ENCODE assay signal across 18 mouse cellular contexts in genomic region chr13:35835669-35836068, GRCm38 (mm10).
DNase-seq lines count a peak whose midpoint lies in the region; ATAC-seq and TF ChIP-seq lines count a peak whose summit lies in the region.
"Had no signal": no experiment of that assay in that cellular context is flagged by ENCODE, and none has a peak within 500 bp of the region (broad histone marks: within the 10 kb centered on the region; RNA-seq: fewer than 3 reads in every experiment).

No protein-coding gene starts in this region.

- H3K9me3 ChIP-seq in heart, postnatal 0 days (replicated peaks; ENCODE audit: control insufficient read depth, low read length): no peaks in the 10 kb centered on the region
- no peaks in the 10 kb centered on the region for H3K9me3 ChIP-seq in lung, embryonic 16.5 days (ENCODE audit: control insufficient read depth, low read length)
- H3K9me3 ChIP-seq in liver, embryonic 12.5 days (replicated peaks): no peaks in the 10 kb centered on the region
- H3K9me3 ChIP-seq: embryonic facial prominence, embryonic 13.5 days; kidney, embryonic 15.5 days; midbrain, embryonic 12.5 days; neural tube, embryonic 12.5 days had no signal

- intact Hi-C loops in heart, postnatal 36 days (cut with DNase I): no loop called here

- no peak for TF ChIP-seq CTCF in heart, postnatal 0 days (IDR thresholded peaks at IDR 0.05; ENCODE audit: low read depth)

- no peaks in the 10 kb centered on the region for H3K27me3 ChIP-seq in heart, postnatal 0 days (ENCODE audit: control insufficient read depth, insufficient read depth, low read length)
- H3K27me3 ChIP-seq in lung, embryonic 16.5 days (ENCODE audit: control insufficient read depth, insufficient read depth, low read depth, low read length): no peaks in the 10 kb centered on the region
- no peaks in the 10 kb centered on the region for H3K27me3 ChIP-seq in liver, embryonic 12.5 days (replicated peaks)
- H3K27me3 ChIP-seq: CH12.LX; embryonic facial prominence, embryonic 13.5 days; kidney, embryonic 15.5 days; midbrain, embryonic 12.5 days; neural tube, embryonic 12.5 days had no signal

- no peak overlapping the region for H3K4me2 ChIP-seq in heart, postnatal 0 days (ENCODE audit: low read depth, low read length)
- no peak overlapping the region for H3K4me2 ChIP-seq in lung, embryonic 16.5 days (ENCODE audit: low read depth, low read length)
- H3K4me2 ChIP-seq in liver, embryonic 12.5 days: peak overlapping the region; percentile 43
- H3K4me2 ChIP-seq: embryonic facial prominence, embryonic 13.5 days; kidney, embryonic 15.5 days; midbrain, embryonic 12.5 days; neural tube, embryonic 12.5 days had no signal

- no peak overlapping the region for H3K27ac ChIP-seq in heart, postnatal 0 days (ENCODE audit: low read depth)
- H3K27ac ChIP-seq in lung, embryonic 16.5 days (ENCODE audit: low read length): peak overlapping the region; percentile 21; the same call in 1 of the 2 replicates
- H3K27ac ChIP-seq in liver, embryonic 12.5 days: peak overlapping the region; percentile 68
- H3K27ac ChIP-seq: embryonic facial prominence, embryonic 13.5 days; gastrocnemius, adult 2 months; kidney, embryonic 15.5 days; macrophage; midbrain, embryonic 12.5 days; neural tube, embryonic 12.5 days had no signal

- ATAC-seq in heart, postnatal 0 days (ENCODE audit: insufficient read depth, low read depth): no peak
- ATAC-seq in lung, embryonic 16.5 days (ENCODE audit: low read depth): peak; percentile 63
- peak; percentile 76 for ATAC-seq in liver, embryonic 12.5 days

- no peak overlapping the region for H3K4me3 ChIP-seq in heart, postnatal 0 days (ENCODE audit: low read depth, low read length)
- no peak overlapping the region for H3K4me3 ChIP-seq in lung, embryonic 16.5 days (ENCODE audit: low read length)
- H3K4me3 ChIP-seq in liver, embryonic 12.5 days: no peak overlapping the region
- H3K4me3 ChIP-seq: embryonic facial prominence, embryonic 13.5 days; gastrocnemius, adult 2 months; kidney, embryonic 15.5 days; midbrain, embryonic 12.5 days; neural tube, embryonic 12.5 days had no signal

- H3K4me1 ChIP-seq in heart, postnatal 0 days (ENCODE audit: control insufficient read depth, insufficient read depth): peaks cover 13% of the 10 kb centered on the region
- H3K4me1 ChIP-seq in lung, embryonic 16.5 days (replicated peaks; ENCODE audit: control insufficient read depth, insufficient read depth, low read length): peaks cover 10% of the 10 kb centered on the region
- H3K4me1 ChIP-seq in liver, embryonic 12.5 days: peaks cover 41% of the 10 kb centered on the region

- WGBS in heart, postnatal 0 days: 49% methylated on average over 7 of the region's 7 CpGs
- WGBS in lung, embryonic 16.5 days: 50% methylated on average over 7 of the region's 7 CpGs
- 42% methylated on average over 7 of the region's 7 CpGs for WGBS in liver, embryonic 12.5 days (ENCODE audit: insufficient replicate concordance)

- TF ChIP-seq EP300 in heart, postnatal 0 days (IDR thresholded peaks at IDR 0.05; ENCODE audit: low read depth): no peak

- H3K9ac ChIP-seq in heart, postnatal 0 days (replicated peaks; ENCODE audit: low read depth, low read length): no peak overlapping the region
- H3K9ac ChIP-seq in lung, embryonic 16.5 days (ENCODE audit: low read length): no peak overlapping the region
- no peak overlapping the region for H3K9ac ChIP-seq in liver, embryonic 12.5 days
- H3K9ac ChIP-seq: embryonic facial prominence, embryonic 13.5 days; kidney, embryonic 15.5 days; midbrain, embryonic 12.5 days; neural tube, embryonic 12.5 days had no signal

- peak; percentile 61 for DNase-seq in heart, postnatal 0 days (ENCODE audit: low spot score)
- no peak for DNase-seq in heart, postnatal 36 days
- no peak for DNase-seq in lung, postnatal 10 days
- DNase-seq in lung, postnatal 36 days: peak; percentile 51
- no peak for DNase-seq in gastrocnemius, adult 8-10 months (ENCODE audit: low spot score in 2 of 2)
- DNase-seq in cerebellum, adult 11 months: no peak
- DNase-seq: cerebellum, postnatal 10 days; gastrocnemius, adult 2 months; heart, adult 11 months; thymus, postnatal 25 days had no signal

- H3K36me3 ChIP-seq in heart, postnatal 0 days (replicated peaks; ENCODE audit: control insufficient read depth, insufficient read depth, low read length): 0 out of 2 replicates have a peak, but pooled peaks cover 4% of the 10 kb centered on the region
- no peaks in the 10 kb centered on the region for H3K36me3 ChIP-seq in lung, embryonic 16.5 days (ENCODE audit: control insufficient read depth, insufficient read depth, low read length)
- peaks cover 28% of the 10 kb centered on the region for H3K36me3 ChIP-seq in liver, embryonic 12.5 days
- H3K36me3 ChIP-seq: kidney, embryonic 15.5 days; midbrain, embryonic 12.5 days; neural tube, embryonic 12.5 days had no signal

Comparison
In these comparisons a context has a peak if more than half of its experiments do, and no peak if none do; other contexts are left out.
1. DNase-seq: peak in heart, postnatal 0 days (single experiment) and lung, postnatal 36 days (single experiment); none in heart, postnatal 36 days (0 of 2), lung, postnatal 10 days (single experiment), gastrocnemius, adult 8-10 months (0 of 2) and cerebellum, adult 11 months (single experiment).